Mouse (Mus musculus): ENCODE data around the gene Akt2.
A peak's percentile ranks its signal among the peaks of the same experiment; 100 is the strongest.

The Akt2 gene

GRCm38 (mm10) chr7:27590088-27590487, 1.3 kb upstream of the Akt2 start:
- DNase-seq (ENCODE audit: low spot score): no peak

DNA sequence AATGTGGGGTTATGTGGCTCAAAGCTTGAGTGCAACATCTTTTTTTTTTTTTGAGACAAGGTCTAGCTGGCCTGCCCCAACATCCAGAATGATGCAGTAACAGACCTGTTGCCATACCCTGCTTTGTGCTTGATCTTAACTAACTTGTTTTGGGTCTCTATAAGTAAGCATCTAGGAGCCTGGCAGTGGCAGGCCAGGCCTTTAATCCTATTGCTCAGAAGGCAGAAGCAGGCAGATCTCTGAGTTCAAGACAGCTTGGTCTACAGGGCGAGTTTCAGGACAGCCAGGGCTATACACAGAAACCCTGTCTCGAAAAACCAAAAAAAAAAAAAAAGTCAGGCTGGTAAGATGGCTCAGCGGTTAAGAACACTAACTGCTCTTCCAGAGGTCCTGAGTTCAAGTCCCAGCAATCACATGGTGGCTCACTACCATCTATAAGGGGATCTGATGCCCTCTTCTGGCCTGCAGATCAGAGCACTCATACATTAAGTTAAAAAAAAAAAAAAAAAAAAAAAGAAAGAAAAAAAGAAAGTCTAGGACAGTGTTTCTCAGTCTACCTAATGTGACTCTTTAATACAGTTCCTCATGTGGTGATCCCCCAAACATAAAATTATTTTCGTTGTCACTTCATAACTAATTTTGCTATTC, 662 bp upstream of the Akt2 start:
- DNase-seq (ENCODE audit: low spot score): no peak

GRCm38 (mm10) chr7:27592217-27592929, 1.0 kb downstream of the Akt2 start:
- peak; percentile 68 for DNase-seq (ENCODE audit: low spot score)

- peak; percentile 78 for DNase-seq (ENCODE audit: low spot score)
Measured at GRCm38 (mm10) chr7:27592934-27593645, 1.7 kb downstream of the Akt2 start.

DNA sequence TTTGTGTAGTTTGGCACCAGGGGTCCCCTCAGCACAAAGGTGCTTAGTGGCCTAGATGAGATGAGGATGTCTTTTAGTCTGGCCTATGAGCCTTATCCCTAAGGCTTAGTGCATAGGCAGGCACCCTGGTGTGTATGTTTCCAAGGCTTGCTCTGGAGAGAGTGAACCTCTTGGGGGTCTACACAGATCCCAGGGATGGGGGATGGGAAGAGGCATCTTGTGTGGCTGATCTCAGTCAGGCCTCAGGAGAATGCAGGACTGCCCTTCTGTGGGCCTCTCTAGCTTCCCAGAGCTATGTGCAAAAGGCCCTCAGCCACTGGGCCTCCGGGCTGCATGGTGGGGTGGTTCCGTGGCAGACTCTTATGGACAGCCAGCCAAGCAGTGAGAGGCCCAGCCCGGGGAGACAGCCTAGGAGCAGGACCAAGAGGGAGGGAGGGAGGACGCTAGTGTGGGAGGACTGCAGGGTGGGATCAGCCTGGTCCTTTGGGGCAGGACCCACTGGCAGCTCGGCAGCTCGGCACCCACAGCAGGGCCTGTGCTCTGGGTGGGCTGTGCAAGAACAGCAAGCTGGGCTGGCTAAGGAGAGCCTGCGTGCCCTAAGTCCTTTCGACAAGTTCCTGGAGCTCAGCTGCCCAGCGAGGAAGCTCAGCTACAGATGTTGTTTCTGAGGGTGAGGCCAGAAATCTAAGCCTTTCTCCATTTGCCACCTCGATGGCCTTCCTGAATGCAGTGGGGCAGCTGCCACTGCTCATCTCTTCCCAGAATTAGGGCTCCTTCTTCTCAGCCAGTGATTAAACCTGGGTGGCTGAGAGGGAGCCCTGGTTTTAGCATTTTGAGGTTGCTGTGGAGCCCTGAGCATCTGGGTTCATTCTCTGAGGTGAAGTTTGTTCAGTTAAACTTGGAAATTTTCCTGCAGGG, 5.5 kb downstream of the Akt2 start:
- no peak for DNase-seq (ENCODE audit: low spot score)

GRCm38 (mm10) chr7:27598053-27598452, 6.7 kb downstream of the Akt2 start:
- no peak for DNase-seq (ENCODE audit: low spot score)

GRCm38 (mm10) chr7:27601628-27602027, 10.3 kb downstream of the Akt2 start:
- DNase-seq (ENCODE audit: low spot score): no peak

DNA sequence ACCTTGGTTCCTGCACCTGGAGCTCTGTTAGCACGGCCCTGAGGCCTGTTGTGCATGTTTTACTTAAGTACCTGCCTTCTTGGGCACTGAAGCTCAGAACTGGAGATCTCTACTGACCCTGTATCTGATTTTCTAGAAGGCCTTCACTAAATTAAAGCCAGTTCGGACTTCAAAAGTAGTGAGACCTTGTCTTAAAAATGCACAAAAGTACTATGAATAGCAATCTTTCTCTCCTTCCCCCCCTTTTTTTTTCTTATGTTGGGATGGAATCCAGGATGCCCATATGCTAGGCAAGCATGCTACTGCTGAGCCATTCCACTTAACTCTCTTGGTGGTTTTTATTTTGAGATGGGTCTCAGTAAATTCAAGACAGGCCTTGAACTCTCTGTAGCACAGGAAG, 10.8 kb downstream of the Akt2 start:
- DNase-seq (ENCODE audit: low spot score): no peak

GRCm38 (mm10) chr7:27602835-27603234, 11.5 kb downstream of the Akt2 start:
- peak; percentile 19 for DNase-seq (ENCODE audit: low spot score)

DNA sequence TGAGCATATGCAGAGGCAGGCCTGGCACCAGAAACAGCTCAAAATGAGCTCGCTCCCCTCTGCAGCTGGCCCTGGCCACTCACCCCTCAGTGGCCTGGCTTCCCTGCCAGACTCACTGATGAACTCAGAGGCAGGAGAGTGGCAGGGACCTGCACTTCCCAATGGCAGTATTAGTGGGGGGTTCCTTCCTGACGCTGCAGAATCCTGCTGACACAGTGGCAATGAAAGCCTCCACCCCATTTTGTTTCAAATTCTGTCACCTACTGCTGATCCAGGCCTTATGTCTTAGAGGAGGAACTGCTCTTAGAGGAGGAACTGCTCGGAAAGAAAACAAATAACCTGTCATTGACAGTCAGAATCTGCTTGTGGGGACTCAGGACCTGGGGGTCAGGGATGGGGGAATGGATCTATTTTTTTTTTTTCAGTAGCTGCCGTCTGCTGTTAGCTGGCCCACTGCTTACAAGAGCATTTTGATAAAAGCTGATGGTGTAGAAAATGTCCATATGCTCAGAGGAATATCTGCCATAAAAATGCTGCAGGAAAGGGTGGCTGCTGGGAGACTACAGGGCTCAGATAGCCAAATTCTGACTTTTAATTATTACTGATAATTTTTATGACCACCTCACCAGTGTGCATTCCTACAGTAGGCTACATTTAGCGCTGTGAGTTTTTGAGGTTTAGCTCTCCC, 13.5 kb downstream of the Akt2 start:
- no peak for DNase-seq (ENCODE audit: low spot score)

- no peak for DNase-seq (ENCODE audit: low spot score)
Measured at GRCm38 (mm10) chr7:27605499-27606285, 14.3 kb downstream of the Akt2 start.

- DNase-seq (ENCODE audit: low spot score): no peak
Measured at GRCm38 (mm10) chr7:27606481-27607254, 15.3 kb downstream of the Akt2 start.

DNA sequence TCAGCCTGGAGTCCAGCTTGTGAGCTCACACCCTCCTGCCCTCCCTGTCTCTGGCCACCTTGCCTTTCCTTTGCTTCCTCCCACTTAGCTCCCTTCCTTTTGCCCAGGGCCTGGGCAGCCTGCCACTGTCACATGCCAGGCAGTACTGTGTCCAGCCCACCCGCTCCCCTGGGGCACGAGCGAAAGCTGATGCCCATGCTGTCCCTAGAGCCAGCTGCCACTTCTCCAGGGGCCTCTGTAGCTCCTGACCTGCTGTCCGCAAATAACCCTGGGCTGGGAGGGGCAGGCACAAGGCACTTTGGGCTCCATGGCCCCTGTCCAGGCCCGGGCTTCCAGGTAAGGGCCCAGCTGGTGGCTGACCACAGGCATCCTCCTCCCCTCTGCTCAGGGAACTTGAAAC, 16.2 kb downstream of the Akt2 start:
- DNase-seq (ENCODE audit: low spot score): no peak

DNA sequence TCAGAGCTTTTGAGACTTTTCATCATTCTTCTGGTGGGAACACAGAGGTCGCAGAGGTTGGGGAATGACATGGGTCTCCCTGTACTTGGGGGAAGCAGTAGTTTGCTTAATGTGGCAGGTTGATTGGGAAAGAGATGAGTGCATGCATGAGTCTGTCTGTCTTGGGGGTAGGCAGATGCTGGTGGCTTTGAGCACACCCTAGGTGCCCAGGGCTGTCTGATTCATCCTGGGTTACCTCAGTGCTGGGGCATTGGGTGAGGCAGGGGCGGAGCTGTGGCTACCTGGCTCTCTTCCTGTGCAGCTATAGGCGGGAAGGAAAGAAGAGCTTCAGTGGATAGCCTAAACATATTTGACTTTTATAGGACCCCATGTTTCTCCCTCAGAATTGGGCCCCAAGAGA, 16.8 kb downstream of the Akt2 start:
- no peak for DNase-seq (ENCODE audit: low spot score)

DNA sequence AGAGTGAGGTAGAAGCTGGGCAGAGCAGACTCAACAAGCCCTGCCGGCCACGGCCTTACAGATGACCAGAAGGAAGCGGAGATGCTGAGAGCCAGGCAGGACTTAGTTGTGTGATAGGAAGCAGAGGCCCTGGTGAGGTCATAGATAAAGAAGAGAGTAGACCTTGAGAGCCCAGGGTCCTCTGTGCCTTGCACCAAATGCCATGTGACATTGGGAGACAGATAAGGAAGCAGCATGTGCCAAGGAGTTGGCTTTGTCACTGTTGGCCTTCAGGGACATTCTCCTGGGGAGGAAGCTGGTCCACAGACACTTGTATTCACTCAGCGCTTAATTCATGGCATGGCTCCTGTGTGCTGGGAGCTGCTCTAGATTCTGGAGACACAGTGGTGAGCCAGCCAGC, 17.9 kb downstream of the Akt2 start:
- DNase-seq (ENCODE audit: low spot score): no peak

- DNase-seq (ENCODE audit: low spot score): no peak
Measured at GRCm38 (mm10) chr7:27609688-27610087, 18.3 kb downstream of the Akt2 start.

DNA sequence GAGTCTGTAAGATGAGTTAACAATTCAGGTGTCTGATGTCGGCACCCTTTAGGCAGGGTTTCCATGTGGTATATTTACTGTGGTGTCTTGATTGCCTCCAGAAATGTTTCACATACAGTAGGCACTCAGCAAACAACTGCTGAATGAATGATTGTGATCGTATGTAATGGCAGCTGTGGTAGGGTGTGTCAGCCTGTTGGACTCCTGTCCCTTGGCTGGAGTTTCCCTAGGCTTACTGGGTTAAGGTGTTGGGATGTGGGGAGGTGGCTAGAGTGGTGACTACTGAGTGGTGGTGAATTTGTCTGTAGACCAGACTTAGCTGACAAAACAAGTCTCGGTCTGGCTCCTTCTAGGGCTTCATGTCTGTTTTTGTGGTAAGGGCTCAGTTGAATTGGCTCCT, 19.0 kb downstream of the Akt2 start:
- no peak for DNase-seq (ENCODE audit: low spot score)

DNA sequence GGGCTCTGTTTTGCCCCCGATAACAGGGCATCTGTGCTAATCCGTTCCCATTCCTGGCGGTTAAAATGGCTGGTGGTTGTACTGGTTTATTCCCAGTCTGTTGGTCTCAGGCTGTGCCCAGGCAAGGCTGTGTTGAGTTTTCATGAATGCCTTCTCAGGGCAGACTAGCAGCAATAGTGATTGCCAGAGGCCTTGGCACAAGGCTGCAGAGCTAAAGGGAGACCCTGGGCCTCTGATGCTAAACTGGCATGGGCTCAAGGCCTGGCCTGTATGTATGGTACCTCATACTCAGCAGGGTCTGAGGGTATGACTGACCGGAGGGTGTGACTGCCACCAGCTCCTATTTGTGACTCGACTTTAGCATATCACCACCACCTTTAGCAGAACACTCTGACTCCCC, 19.5 kb downstream of the Akt2 start:
- DNase-seq (ENCODE audit: low spot score): no peak

- DNase-seq (ENCODE audit: low spot score): no peak
Measured at GRCm38 (mm10) chr7:27612940-27613339, 21.6 kb downstream of the Akt2 start.

All from yolk sac, embryonic 10.5 days (tissue).